Mouse (Mus musculus) forebrain, embryonic 12.5 days (tissue): ENCODE measurements around the gene Abca12. TPM values are rescaled to one million over a fixed set of nuclear protein-coding genes. Genes with fewer than 3 reads are reported as not detected.

Source experiments
- ATAC-seq: fragments of 200-750 bp; cut with Nextera tagmentation; 2 replicates; pipeline ENCODE4 v1.8.0; 2017; ENCODE audit warnings: moderate TSS enrichment; ENCODE audit not compliant: low FRiP score
- H3K27ac ChIP-seq: fragments of 300-500 bp; sonication (generic); 2 replicates; pipeline ENCODE4 v1.5.1; 2016; ENCODE audit warnings: mild to moderate bottlenecking
- H3K27me3 ChIP-seq: fragments of 300-500 bp; sonication (generic); 2 replicates; pipeline ENCODE4 v1.6.1; 2016; ENCODE audit warnings: mild to moderate bottlenecking
- H3K36me3 ChIP-seq: fragments of 300-500 bp; sonication (generic); replicated peaks from 2 replicates; pipeline ENCODE4 v1.6.1; 2016; ENCODE audit warnings: mild to moderate bottlenecking
- H3K4me1 ChIP-seq: fragments of 300-500 bp; sonication (generic); 2 replicates; pipeline ENCODE4 v1.6.1; 2016
- H3K4me2 ChIP-seq: fragments of 300-500 bp; sonication (generic); 2 replicates; pipeline ENCODE4 v1.6.1; 2016; ENCODE audit warnings: mild to moderate bottlenecking, moderate library complexity
- H3K4me3 ChIP-seq: fragments of 300-500 bp; sonication (generic); replicated peaks from 2 replicates; pipeline ENCODE4 v1.5.1; 2016; ENCODE audit warnings: mild to moderate bottlenecking
- H3K9ac ChIP-seq: fragments of 300-500 bp; sonication (generic); 2 replicates; pipeline ENCODE4 v1.6.1; 2016; ENCODE audit warnings: mild to moderate bottlenecking
- H3K9me3 ChIP-seq: fragments of 300-500 bp; sonication (generic); 2 replicates; pipeline ENCODE4 v1.6.1; 2016
- WGBS: fragments of 180-500 bp; shearing (Covaris S2); methylation state at CpG from one replicate; pipeline ENCODE4 v1.1.7; 2016; 5-methylcytosine and 5-hydroxymethylcytosine counted together
- polyA plus RNA-seq: library from polyadenylated mRNA; unstranded; fragments of >200 nt; fragmentation: Nextera tagmentation; extraction: Ambion mirVana; gene quantifications from 2 replicates; pipeline ENCODE4 v1.2.1, GENCODE M21; 2016

Abca12 gene
- polyA plus RNA-seq, 1 experiment from 2014 or later, result not detected

DNA sequence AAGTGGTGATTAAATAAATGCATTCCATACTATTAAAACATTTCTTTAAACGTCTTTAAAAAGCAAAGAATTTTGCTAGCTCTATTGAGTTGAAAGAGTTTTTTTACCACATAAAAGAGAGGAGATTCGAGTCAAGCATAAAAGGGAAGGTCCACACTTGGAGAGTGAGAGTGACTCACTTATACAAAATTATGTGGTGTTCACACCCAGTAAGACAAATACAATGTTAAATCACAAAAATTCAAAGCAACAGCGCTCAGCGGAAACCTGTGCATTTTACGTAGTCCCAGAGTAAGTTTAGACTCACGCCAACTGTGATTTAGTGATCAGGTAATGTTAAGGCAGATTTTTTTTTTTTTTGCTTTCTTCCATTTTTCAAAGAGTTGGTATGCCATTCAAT, 104.1 kb downstream of the Abca12 start:
- 88% methylated on average over 6 of the region's 6 CpGs for WGBS
- Histone ChIP-seq H3K4me2 (no peak overlapping the region), H3K4me1 (no peaks in the 10 kb centered on the region; the same call in 1 of the 2 replicates), H3K9me3 (no peaks in the 10 kb centered on the region), H3K4me3 (no peak overlapping the region), H3K27ac (no peak overlapping the region), H3K27me3 (no peaks in the 10 kb centered on the region), H3K36me3 (no peaks in the 10 kb centered on the region), H3K9ac (no peak overlapping the region)
- ATAC-seq, result no peak

DNA sequence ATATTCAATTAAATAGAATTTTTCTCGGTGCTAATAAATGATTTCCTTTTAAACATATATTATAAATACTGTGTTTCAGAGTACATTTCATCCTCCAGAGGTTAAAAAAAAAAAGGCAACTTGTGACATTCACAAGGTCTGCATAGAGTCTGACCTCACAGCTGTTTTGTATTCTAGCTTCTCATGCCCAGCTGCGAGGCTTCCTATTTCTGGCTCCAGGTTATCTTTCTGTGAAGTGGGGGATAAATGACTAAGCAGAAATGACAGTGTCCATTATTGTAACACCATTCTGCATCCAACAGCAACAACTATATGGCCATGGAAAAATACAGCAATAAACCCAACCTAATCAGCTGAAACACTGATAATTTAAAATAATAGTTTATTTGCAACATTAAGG, 107.3 kb downstream of the Abca12 start:
- Histone ChIP-seq H3K27ac (no peak overlapping the region), H3K4me3 (no peak overlapping the region), H3K27me3 (no peaks in the 10 kb centered on the region), H3K9me3 (no peaks in the 10 kb centered on the region), H3K9ac (no peak overlapping the region), H3K36me3 (no peaks in the 10 kb centered on the region), H3K4me1 (no peaks in the 10 kb centered on the region; the same call in 1 of the 2 replicates), H3K4me2 (no peak overlapping the region)
- ATAC-seq, result no peak
- WGBS, result 60% methylated on average over 2 of the region's 2 CpGs

- no peak overlapping the region for H3K4me3 ChIP-seq
- H3K27ac ChIP-seq, result no peak overlapping the region
- no peaks in the 10 kb centered on the region; the same call in 1 of the 2 replicates for H3K4me1 ChIP-seq
- H3K27me3 ChIP-seq, result no peaks in the 10 kb centered on the region
- WGBS, result 56% methylated on average over 3 of the region's 3 CpGs
- no peak for ATAC-seq
- H3K9ac ChIP-seq, result no peak overlapping the region
- H3K36me3 ChIP-seq, result no peaks in the 10 kb centered on the region
- H3K4me2 ChIP-seq, result no peak overlapping the region
- no peaks in the 10 kb centered on the region for H3K9me3 ChIP-seq
These were observed 108.5 kb downstream of the Abca12 start for GRCm38 (mm10) chr1:71306196-71306595.

DNA sequence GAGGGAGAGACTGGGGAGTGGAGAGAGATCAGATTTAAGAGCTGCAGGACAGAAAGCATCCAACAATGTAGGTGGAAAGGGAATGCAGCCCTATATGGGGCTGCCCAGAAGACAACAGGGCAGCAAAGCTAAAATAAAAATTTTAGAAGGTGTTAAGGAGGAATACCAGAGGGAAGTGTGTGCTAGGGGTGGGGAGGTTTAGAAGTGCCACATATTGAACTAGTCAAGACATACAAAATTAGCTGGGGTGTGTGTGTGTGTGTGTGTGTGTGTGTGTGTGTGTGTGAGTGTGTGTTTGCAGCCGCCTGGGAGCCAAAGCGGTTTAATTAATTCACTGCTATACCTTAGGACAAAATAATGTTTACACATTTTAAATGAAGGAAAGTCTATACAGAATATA, 110.1 kb downstream of the Abca12 start:
- ATAC-seq, result no peak
- Histone ChIP-seq H3K27me3 (no peaks in the 10 kb centered on the region), H3K4me1 (no peaks in the 10 kb centered on the region; the same call in 1 of the 2 replicates), H3K36me3 (no peaks in the 10 kb centered on the region), H3K27ac (no peak overlapping the region), H3K9ac (no peak overlapping the region), H3K9me3 (no peaks in the 10 kb centered on the region), H3K4me3 (no peak overlapping the region), H3K4me2 (no peak overlapping the region)
- WGBS, result 74% methylated on average over 2 of the region's 2 CpGs

GRCm38 (mm10) chr1:71297021-71297420, 117.7 kb downstream of the Abca12 start:
- ATAC-seq, result no peak
- 0 out of 2 replicates have a peak, but pooled peaks cover under 1% of the 10 kb centered on the region for H3K4me1 ChIP-seq
- WGBS, result 41% methylated on average over 2 of the region's 2 CpGs
- no peak overlapping the region for H3K4me2 ChIP-seq
- no peaks in the 10 kb centered on the region for H3K9me3 ChIP-seq
- H3K27me3 ChIP-seq, result no peaks in the 10 kb centered on the region
- H3K36me3 ChIP-seq, result no peaks in the 10 kb centered on the region
- no peak overlapping the region for H3K4me3 ChIP-seq
- no peak overlapping the region for H3K27ac ChIP-seq
- no peak overlapping the region for H3K9ac ChIP-seq

- no peak for ATAC-seq
- no peak overlapping the region for H3K27ac ChIP-seq
These were observed 118.1 kb downstream of the Abca12 start for GRCm38 (mm10) chr1:71296585-71296984.

DNA sequence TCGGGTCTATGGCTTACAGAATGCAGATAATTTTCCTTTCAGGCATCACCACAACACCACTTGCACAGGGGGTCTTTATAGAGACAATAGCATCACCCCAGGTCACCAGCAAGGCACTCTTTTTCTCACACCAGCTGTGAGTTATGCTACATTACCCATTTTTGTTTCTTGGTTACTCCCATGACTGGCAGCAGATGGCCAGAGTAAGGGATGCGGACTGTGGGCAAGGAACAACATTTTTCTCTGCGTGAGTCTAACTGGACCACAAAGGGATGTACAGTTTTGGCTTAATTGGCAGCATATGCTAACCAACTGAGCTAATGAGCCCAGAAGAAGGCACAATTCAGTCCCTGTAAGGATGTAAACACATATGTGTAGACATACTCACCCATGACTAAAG, 122.8 kb downstream of the Abca12 start:
- 46% methylated on average over 3 of the region's 3 CpGs for WGBS
- Histone ChIP-seq H3K27ac (no peak overlapping the region), H3K9me3 (no peaks in the 10 kb centered on the region), H3K36me3 (no peaks in the 10 kb centered on the region), H3K4me3 (no peak overlapping the region), H3K27me3 (no peaks in the 10 kb centered on the region), H3K4me1 (0 out of 2 replicates have a peak, but pooled peaks cover 4% of the 10 kb centered on the region), H3K9ac (no peak overlapping the region), H3K4me2 (no peak overlapping the region)
- peak; percentile 79 for ATAC-seq

More at GRCm38 (mm10) chr1:71296585-71296984, 118.1 kb downstream of the Abca12 start:
- H3K27me3 ChIP-seq, result no peaks in the 10 kb centered on the region
- 67% methylated on average over 2 of the region's 2 CpGs for WGBS
- no peaks in the 10 kb centered on the region for H3K9me3 ChIP-seq
- no peak overlapping the region for H3K4me3 ChIP-seq
- H3K36me3 ChIP-seq, result no peaks in the 10 kb centered on the region
- H3K9ac ChIP-seq, result no peak overlapping the region
- H3K4me2 ChIP-seq, result no peak overlapping the region
- H3K4me1 ChIP-seq, result 0 out of 2 replicates have a peak, but pooled peaks cover 4% of the 10 kb centered on the region

- H3K4me3 ChIP-seq, result no peak overlapping the region
- H3K4me2 ChIP-seq, result no peak overlapping the region
- no peaks in the 10 kb centered on the region for H3K27me3 ChIP-seq
- H3K9me3 ChIP-seq, result no peaks in the 10 kb centered on the region
- H3K27ac ChIP-seq, result no peak overlapping the region
- no peak overlapping the region for H3K9ac ChIP-seq
- no peaks in the 10 kb centered on the region for H3K36me3 ChIP-seq
- 0 out of 2 replicates have a peak, but pooled peaks cover 4% of the 10 kb centered on the region for H3K4me1 ChIP-seq
- WGBS, result 15% methylated on average over 5 of the region's 5 CpGs
- ATAC-seq, result no peak
These were observed 125.2 kb downstream of the Abca12 start for GRCm38 (mm10) chr1:71289511-71289910.

- Histone ChIP-seq H3K4me3 (no peak overlapping the region), H3K9me3 (no peaks in the 10 kb centered on the region), H3K27me3 (no peaks in the 10 kb centered on the region), H3K9ac (no peak overlapping the region), H3K4me1 (no peaks in the 10 kb centered on the region), H3K27ac (no peak overlapping the region), H3K36me3 (no peaks in the 10 kb centered on the region), H3K4me2 (no peak overlapping the region)
- 60% methylated on average over 5 of the region's 5 CpGs for WGBS
- no peak for ATAC-seq
These were observed 137.8 kb downstream of the Abca12 start for GRCm38 (mm10) chr1:71276940-71277339.

DNA sequence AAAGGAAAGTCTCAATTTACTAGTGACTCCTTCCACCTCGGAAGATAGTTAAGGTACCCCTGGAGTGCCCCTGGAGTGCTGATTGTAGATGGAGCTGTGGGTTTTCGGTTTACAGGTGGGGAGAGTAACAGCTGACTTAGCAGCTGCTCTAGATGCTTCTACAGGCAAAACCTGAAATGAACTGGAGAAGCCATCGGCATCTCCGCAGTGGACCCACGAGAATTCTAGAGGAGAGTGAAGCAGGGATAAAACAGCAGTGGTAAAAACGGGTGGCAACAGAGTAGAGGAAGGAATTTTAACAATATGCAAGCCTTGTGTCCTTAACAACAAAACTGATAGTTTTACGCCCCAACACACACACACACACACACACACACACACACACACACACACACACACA, 142.2 kb downstream of the Abca12 start:
- Histone ChIP-seq H3K9me3 (no peaks in the 10 kb centered on the region), H3K9ac (no peak overlapping the region), H3K4me2 (no peak overlapping the region), H3K4me1 (no peaks in the 10 kb centered on the region), H3K27ac (no peak overlapping the region), H3K27me3 (no peaks in the 10 kb centered on the region), H3K4me3 (no peak overlapping the region), H3K36me3 (no peaks in the 10 kb centered on the region)
- WGBS, result 87% methylated on average over 7 of the region's 7 CpGs
- no peak for ATAC-seq

DNA sequence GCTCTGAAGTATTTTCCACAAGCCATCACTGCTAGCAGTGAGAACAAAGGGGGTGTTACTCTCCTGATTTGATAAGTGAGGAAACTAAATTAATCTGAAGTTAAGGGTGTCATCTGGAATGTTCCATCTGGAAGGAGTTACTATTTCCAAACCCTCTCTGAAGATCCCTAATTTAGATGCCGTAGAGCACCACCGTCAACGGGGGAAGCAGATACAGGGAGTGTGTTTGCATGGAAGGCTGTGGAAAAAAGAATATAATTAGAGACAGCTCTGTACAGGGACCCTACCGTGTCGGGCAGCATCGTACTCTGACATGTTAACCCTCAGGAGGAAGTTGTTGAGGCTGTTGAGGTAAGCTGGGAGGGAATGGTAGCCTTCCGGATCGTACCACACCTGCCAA, 142.6 kb downstream of the Abca12 start:
- no peaks in the 10 kb centered on the region for H3K36me3 ChIP-seq
- H3K9ac ChIP-seq, result no peak overlapping the region
- H3K4me3 ChIP-seq, result no peak overlapping the region
- 64% methylated on average over 8 of the region's 8 CpGs for WGBS
- no peak overlapping the region for H3K4me2 ChIP-seq
- no peak for ATAC-seq
- H3K27me3 ChIP-seq, result no peaks in the 10 kb centered on the region
- no peaks in the 10 kb centered on the region for H3K9me3 ChIP-seq
- no peak overlapping the region for H3K27ac ChIP-seq
- H3K4me1 ChIP-seq, result no peaks in the 10 kb centered on the region

DNA sequence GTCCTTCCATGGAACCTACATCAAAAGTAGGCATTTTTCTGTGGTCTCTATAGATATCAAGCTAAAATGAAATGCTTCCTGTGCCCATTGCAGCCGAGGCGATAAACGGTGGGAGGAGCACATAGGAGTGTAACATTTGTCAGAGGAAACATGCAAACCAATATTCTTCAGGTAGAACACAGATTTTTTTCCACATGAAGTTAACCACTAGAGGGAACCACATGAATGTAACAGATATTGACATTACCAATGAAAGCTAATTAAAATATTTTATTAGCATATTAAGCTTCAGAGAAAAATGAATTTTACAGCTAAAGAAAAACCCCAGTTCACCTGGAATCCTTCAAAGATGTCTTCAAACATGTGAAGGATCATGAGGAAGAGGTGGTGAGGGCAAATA, 144.6 kb downstream of the Abca12 start:
- no peak for ATAC-seq
- no peak overlapping the region for H3K4me2 ChIP-seq
- H3K27me3 ChIP-seq, result no peaks in the 10 kb centered on the region
- no peak overlapping the region for H3K9ac ChIP-seq
- H3K27ac ChIP-seq, result no peak overlapping the region
- no peaks in the 10 kb centered on the region for H3K36me3 ChIP-seq
- no peaks in the 10 kb centered on the region for H3K4me1 ChIP-seq
- WGBS, result 96% methylated on average over 3 of the region's 3 CpGs
- no peaks in the 10 kb centered on the region for H3K9me3 ChIP-seq
- H3K4me3 ChIP-seq, result no peak overlapping the region

GRCm38 (mm10) chr1:71266630-71267029, 148.1 kb downstream of the Abca12 start:
- Histone ChIP-seq H3K27me3 (no peaks in the 10 kb centered on the region), H3K4me3 (no peak overlapping the region), H3K36me3 (no peaks in the 10 kb centered on the region), H3K4me1 (no peaks in the 10 kb centered on the region), H3K9me3 (no peaks in the 10 kb centered on the region), H3K4me2 (no peak overlapping the region), H3K27ac (no peak overlapping the region), H3K9ac (no peak overlapping the region)
- WGBS, result 82% methylated on average over 8 of the region's 8 CpGs
- ATAC-seq, result no peak
